Mouse (Mus musculus) neural tube, embryonic 14.5 days (tissue): ENCODE data around the gene H2-T3. TPM values are rescaled to one million over a fixed set of nuclear protein-coding genes. Genes with fewer than 3 reads are reported as not detected.
A peak's percentile ranks its signal among the peaks of the same experiment; 100 is the strongest.
"Not testable (repeated sequence)": the region's sequence is repeated elsewhere in the genome, so short reads cannot be mapped to it uniquely, and the experiment has no call there.

Experiments
- ATAC-seq: fragments of 200-750 bp; cut with Nextera tagmentation; 2 replicates; pipeline ENCODE4 v1.8.0; 2017; ENCODE audit warnings: low read depth, mild to moderate bottlenecking, moderate TSS enrichment, moderate library complexity
- H3K27ac ChIP-seq: fragments of 300-500 bp; sonication (generic); 2 replicates; pipeline ENCODE4 v1.5.1; 2014; ENCODE audit warnings: low read depth, mild to moderate bottlenecking, control low read depth, low read length, moderate library complexity, mixed read lengths
- H3K27me3 ChIP-seq: fragments of 300-500 bp; sonication (generic); 2 replicates; pipeline ENCODE4 v1.6.1; 2014; ENCODE audit warnings: low read length; ENCODE audit not compliant: control insufficient read depth, insufficient read depth
- H3K36me3 ChIP-seq: fragments of 300-500 bp; sonication (generic); 2 replicates; pipeline ENCODE4 v1.6.1; 2014; ENCODE audit warnings: low read length, mixed read lengths; ENCODE audit not compliant: control insufficient read depth, insufficient read depth
- H3K4me1 ChIP-seq: fragments of 300-500 bp; sonication (generic); 2 replicates; pipeline ENCODE4 v1.6.1; 2014; ENCODE audit warnings: low read length; ENCODE audit not compliant: control insufficient read depth, insufficient read depth
- H3K4me2 ChIP-seq: fragments of 300-500 bp; sonication (generic); 2 replicates; pipeline ENCODE4 v1.6.1; 2014; ENCODE audit warnings: mild to moderate bottlenecking, low read depth, low read length, control low read depth
- H3K4me3 ChIP-seq: fragments of 300-500 bp; sonication (generic); 2 replicates; pipeline ENCODE4 v1.5.1; 2014; ENCODE audit warnings: low read depth, low read length, control low read depth, mixed read lengths
- H3K9ac ChIP-seq: fragments of 300-500 bp; sonication (generic); replicated peaks from 2 replicates; pipeline ENCODE4 v1.6.1; 2014; ENCODE audit warnings: low read depth, mild to moderate bottlenecking, control low read depth, low read length, mixed read lengths
- H3K9me3 ChIP-seq: fragments of 300-500 bp; sonication (generic); 2 replicates; pipeline ENCODE4 v1.6.1; 2016; ENCODE audit warnings: low read length; ENCODE audit not compliant: control insufficient read depth
- WGBS: fragments of 180-500 bp; shearing (Covaris S2); extraction: QIAGEN DNeasy Blood & Tissue Kit; methylation state at CpG from one replicate; pipeline ENCODE4 v1.1.7; 2014; 5-methylcytosine and 5-hydroxymethylcytosine counted together
- polyA plus RNA-seq: library from polyadenylated mRNA; unstranded; fragments of >200 nt; fragmentation: Nextera tagmentation; extraction: Ambion mirVana; gene quantifications from 2 replicates; pipeline ENCODE4 v1.2.1, GENCODE M21; 2014

H2-T3 gene
- polyA plus RNA-seq, 1 experiment from 2014 or later, result not detected

- 43% methylated on average over 4 of the region's 4 CpGs for WGBS
- H3K9ac ChIP-seq, ATAC-seq, H3K4me3 ChIP-seq, H3K9me3 ChIP-seq, H3K27me3 ChIP-seq, H3K27ac ChIP-seq, H3K4me1 ChIP-seq, H3K36me3 ChIP-seq, H3K4me2 ChIP-seq: not testable (repeated sequence)
These were observed 38.9 kb downstream of the H2-T3 start for GRCm38 (mm10) chr17:36151200-36151599.

- H3K36me3 ChIP-seq, H3K4me2 ChIP-seq, ATAC-seq, H3K9ac ChIP-seq, H3K4me3 ChIP-seq, H3K9me3 ChIP-seq, H3K4me1 ChIP-seq, H3K27ac ChIP-seq: not testable (repeated sequence)
- H3K27me3 ChIP-seq, result peaks cover 24% of the 10 kb centered on the region
- 69% methylated on average over 5 of the region's 5 CpGs for WGBS
These were observed 41.6 kb downstream of the H2-T3 start for GRCm38 (mm10) chr17:36148468-36148867.

GRCm38 (mm10) chr17:36146937-36147336 is 43.1 kb downstream of the H2-T3 start:
- not testable (repeated sequence) for H3K9me3 ChIP-seq, H3K4me2 ChIP-seq, H3K9ac ChIP-seq, H3K36me3 ChIP-seq, H3K4me1 ChIP-seq, H3K27ac ChIP-seq, H3K4me3 ChIP-seq, ATAC-seq
- WGBS, result 80% methylated on average over 1 of the region's 1 CpGs
- H3K27me3 ChIP-seq, result peaks cover 24% of the 10 kb centered on the region

- not testable (repeated sequence) for H3K27ac ChIP-seq, H3K36me3 ChIP-seq, ATAC-seq, H3K9me3 ChIP-seq, H3K9ac ChIP-seq, H3K4me1 ChIP-seq
- H3K4me3 ChIP-seq, result peak overlapping the region; percentile 24
- peaks cover 24% of the 10 kb centered on the region for H3K27me3 ChIP-seq
- WGBS, result 1% methylated on average over 13 of the region's 13 CpGs
- H3K4me2 ChIP-seq, result peak overlapping the region; percentile 40
These were observed 44.3 kb downstream of the H2-T3 start for GRCm38 (mm10) chr17:36145861-36146156.

GRCm38 (mm10) chr17:36145111-36145860 is 44.8 kb downstream of the H2-T3 start:
- Histone ChIP-seq H3K4me2 (peak overlapping the region; percentile 40), H3K9me3 (no peaks in the 10 kb centered on the region), H3K27ac (no peak overlapping the region), H3K4me3 (peak overlapping the region; percentile 24), H3K27me3 (peaks cover 24% of the 10 kb centered on the region), H3K4me1 (0 out of 2 replicates have a peak, but pooled peaks cover 3% of the 10 kb centered on the region), H3K9ac (0 out of 2 replicates have a peak overlapping the region, but pooled peaks have one; percentile 21), H3K36me3 (no peaks in the 10 kb centered on the region)
- 2% methylated on average over 68 of the region's 78 CpGs for WGBS
- peak; percentile 54 for ATAC-seq

- not testable (repeated sequence) for H3K27ac ChIP-seq, H3K9ac ChIP-seq, H3K4me1 ChIP-seq, ATAC-seq, H3K4me2 ChIP-seq, H3K36me3 ChIP-seq, H3K27me3 ChIP-seq, H3K9me3 ChIP-seq, H3K4me3 ChIP-seq
- WGBS, result 79% methylated on average over 1 of the region's 1 CpGs
These were observed 53.7 kb downstream of the H2-T3 start for GRCm38 (mm10) chr17:36136299-36136848.

Other genes with a start within 250 kb of the H2-T3 start
- 71.1 and 81.1 TPM in 2 replicates for gene Abcf1, start 220.5 kb downstream of the H2-T3 start, polyA plus RNA-seq
- 45.9 and 50.3 TPM in 2 replicates for gene Gnl1, start 210.4 kb downstream of the H2-T3 start, polyA plus RNA-seq
- gene Prr3, start 210.1 kb downstream of the H2-T3 start, polyA plus RNA-seq, result 65.3 and 78.2 TPM in 2 replicates
- gene H2-T24, start 169.7 kb downstream of the H2-T3 start, polyA plus RNA-seq, result 11.0 and 12.7 TPM in 2 replicates
- 2.6 and 3.8 TPM in 2 replicates for gene H2-T23, start 157.4 kb downstream of the H2-T3 start, polyA plus RNA-seq
- 5.9 and 8.9 TPM in 2 replicates for gene H2-T22, start 147.5 kb downstream of the H2-T3 start, polyA plus RNA-seq
- gene Gm6034, start 147.3 kb downstream of the H2-T3 start, polyA plus RNA-seq, result not detected in 2 replicates
- gene Gm11127, start 131.9 kb downstream of the H2-T3 start, polyA plus RNA-seq, result not detected in 2 replicates
- gene Gm19684, start 68.6 kb downstream of the H2-T3 start, polyA plus RNA-seq, result not detected in 2 replicates
- gene Gm7030, start 60.9 kb downstream of the H2-T3 start, polyA plus RNA-seq, result not detected in 2 replicates
- not detected in 2 replicates for gene Gm8909, start 21.8 kb downstream of the H2-T3 start, polyA plus RNA-seq
- gene Rpp21, start 67.8 kb upstream of the H2-T3 start, polyA plus RNA-seq, result 132 and 170 TPM in 2 replicates
- 22.3 and 26.9 TPM in 2 replicates for gene Trim39, start 82.0 kb upstream of the H2-T3 start, polyA plus RNA-seq
- gene H2-M10.2, start 96.2 kb upstream of the H2-T3 start, polyA plus RNA-seq, result 0.24 TPM in 2 replicates
- gene H2-M10.1, start 135.9 kb upstream of the H2-T3 start, polyA plus RNA-seq, result not detected in 2 replicates
- gene H2-M10.3, start 178.1 kb upstream of the H2-T3 start, polyA plus RNA-seq, result not detected in 2 replicates